Mouse (Mus musculus): ENCODE data around the gene Ripor3. TPM values are rescaled to one million over a fixed set of nuclear protein-coding genes. Genes with fewer than 3 reads are reported as not detected.

Gene Ripor3
- polyA plus RNA-seq, 1 experiment from 2014 or later, result 1.1 TPM

DNA sequence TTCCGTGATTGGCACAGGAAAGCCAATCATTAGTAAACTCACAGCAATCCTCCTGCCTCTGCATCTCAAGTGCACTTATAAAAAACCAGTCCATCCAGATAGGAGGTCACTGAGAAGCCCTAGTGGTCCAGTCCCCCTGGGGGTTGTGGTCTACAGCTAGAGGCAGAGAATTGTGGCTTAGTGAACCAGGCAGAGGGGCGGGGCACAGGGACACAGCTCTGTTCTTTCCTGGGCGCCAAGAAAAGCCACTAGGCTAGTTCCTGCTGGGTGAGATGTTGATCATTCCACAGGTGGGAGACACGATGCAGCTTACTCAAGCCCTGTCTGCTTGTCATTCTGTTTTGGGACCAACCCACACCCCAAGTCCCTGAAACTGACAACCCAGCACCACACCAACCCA lies 8.2 kb downstream of the Ripor3 start:
- 0 out of 2 replicates have a peak, but pooled peaks cover 3% of the 10 kb centered on the region for H3K27me3 ChIP-seq
- H3K4me3 ChIP-seq, result no peak overlapping the region
- WGBS, result 52% methylated on average over 4 of the region's 4 CpGs
- H3K4me1 ChIP-seq, result 0 out of 2 replicates have a peak, but pooled peaks cover 21% of the 10 kb centered on the region
- H3K27ac ChIP-seq, result no peak overlapping the region
- H3K36me3 ChIP-seq, result no peaks in the 10 kb centered on the region
- ATAC-seq (ENCODE audit: low FRiP score), result no peak
- no peak overlapping the region for H3K4me2 ChIP-seq (replicated peaks)
- H3K9me3 ChIP-seq (replicated peaks), result peaks cover 8% of the 10 kb centered on the region; the same call in 1 of the 2 replicates
- no peak overlapping the region for H3K9ac ChIP-seq

DNA sequence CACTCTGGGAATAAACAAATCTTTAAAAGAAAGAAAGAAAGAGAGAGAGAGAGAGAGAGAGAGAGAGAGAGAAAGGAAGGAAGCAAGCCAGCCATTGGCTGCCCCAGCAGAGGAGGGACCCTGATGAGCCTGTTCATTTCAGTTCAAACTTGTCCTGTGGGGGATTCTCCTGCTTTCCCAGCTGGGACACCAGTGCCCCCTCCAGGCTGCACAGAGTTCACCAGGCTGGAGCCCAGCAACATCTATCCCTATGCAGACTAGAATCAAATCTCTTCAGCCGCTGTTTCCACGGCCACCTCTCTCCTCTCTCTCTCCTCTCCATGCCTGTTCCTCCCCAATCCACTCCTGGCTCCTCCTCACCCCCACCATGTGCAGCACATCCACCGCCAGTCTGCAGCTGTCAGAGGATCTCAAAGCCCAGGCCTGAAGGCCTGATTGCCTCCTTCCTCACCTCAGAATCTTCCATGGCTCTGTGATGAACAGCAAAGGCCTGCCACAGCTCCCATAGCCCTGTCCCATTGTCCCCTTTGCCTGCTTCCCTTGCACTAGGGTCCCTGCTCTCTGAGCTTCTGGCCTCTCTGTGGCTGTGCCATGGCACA lies 11.2 kb downstream of the Ripor3 start:
- Histone ChIP-seq H3K4me3 (no peak overlapping the region), H3K27ac (no peak overlapping the region), H3K36me3 (no peaks in the 10 kb centered on the region), H3K4me1 (0 out of 2 replicates have a peak, but pooled peaks cover 17% of the 10 kb centered on the region), H3K9ac (no peak overlapping the region), H3K4me2 (replicated peaks) (no peak overlapping the region), H3K27me3 (0 out of 2 replicates have a peak, but pooled peaks cover 3% of the 10 kb centered on the region), H3K9me3 (replicated peaks) (peaks cover 8% of the 10 kb centered on the region; the same call in 1 of the 2 replicates)
- ATAC-seq (ENCODE audit: low FRiP score), result no peak
- WGBS, result 70% methylated on average over 3 of the region's 3 CpGs

DNA sequence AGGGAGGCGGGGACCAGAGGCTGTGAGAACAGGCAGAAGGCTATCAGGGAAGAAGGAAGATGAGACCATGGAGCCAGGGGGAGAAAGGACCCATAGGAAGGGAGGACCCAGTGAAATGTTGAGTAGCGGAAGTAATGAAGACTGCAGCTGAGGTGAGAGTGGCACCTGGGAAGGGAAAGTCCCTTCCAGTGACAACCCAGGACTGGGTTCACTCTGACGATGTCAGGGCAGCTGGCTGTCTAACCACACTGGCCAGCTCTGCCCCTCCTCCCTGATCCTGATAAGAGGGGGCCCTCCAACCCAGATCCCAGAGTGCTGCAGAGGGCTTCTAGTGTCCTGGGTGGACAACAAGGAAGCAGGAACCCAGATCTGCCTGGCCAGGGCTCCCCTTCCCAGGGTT lies 12.9 kb downstream of the Ripor3 start:
- 77% methylated on average over 3 of the region's 3 CpGs for WGBS
- peaks cover 8% of the 10 kb centered on the region; the same call in 1 of the 2 replicates for H3K9me3 ChIP-seq (replicated peaks)
- no peak for ATAC-seq (ENCODE audit: low FRiP score)

DNA sequence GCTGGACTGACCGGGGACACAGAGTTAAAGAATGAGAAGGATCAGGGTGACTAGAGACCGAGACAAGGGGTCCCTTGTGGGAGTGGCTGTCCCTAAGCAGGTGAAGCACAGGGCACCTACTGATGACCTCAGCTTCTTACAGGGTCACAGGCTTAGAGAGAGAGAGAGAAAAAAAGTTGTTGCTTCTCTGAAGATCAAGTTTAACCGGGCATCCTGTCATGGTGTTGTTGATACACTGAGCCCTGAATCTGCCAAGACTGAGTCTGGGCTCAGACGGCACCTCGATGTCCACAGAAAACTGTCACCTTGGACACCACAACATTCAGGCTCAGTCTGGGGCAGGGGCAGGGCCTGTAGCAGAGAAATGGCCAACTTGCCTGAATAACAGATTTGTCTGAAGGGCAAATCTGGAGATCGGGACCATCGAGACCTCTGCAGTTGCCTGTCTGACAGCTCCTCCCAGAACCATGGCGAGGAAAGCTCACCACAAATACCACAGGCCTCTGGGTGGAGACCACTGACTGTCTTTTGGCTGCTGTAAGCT lies 13.7 kb downstream of the Ripor3 start:
- H3K36me3 ChIP-seq, result no peaks in the 10 kb centered on the region
- H3K27me3 ChIP-seq, result 0 out of 2 replicates have a peak, but pooled peaks cover 3% of the 10 kb centered on the region
- no peak overlapping the region for H3K4me3 ChIP-seq
- no peak overlapping the region for H3K27ac ChIP-seq
- no peak overlapping the region for H3K4me2 ChIP-seq (replicated peaks)
- 62% methylated on average over 8 of the region's 8 CpGs for WGBS
- no peaks in the 10 kb centered on the region for H3K4me1 ChIP-seq
- H3K9ac ChIP-seq, result no peak overlapping the region
- H3K9me3 ChIP-seq (replicated peaks), result peaks cover 8% of the 10 kb centered on the region; the same call in 1 of the 2 replicates
- ATAC-seq (ENCODE audit: low FRiP score), result no peak

More for the DNA sequence above, 12.9 kb downstream of the Ripor3 start:
- Histone ChIP-seq H3K27ac (no peak overlapping the region), H3K9ac (no peak overlapping the region), H3K36me3 (no peaks in the 10 kb centered on the region), H3K4me3 (no peak overlapping the region), H3K27me3 (0 out of 2 replicates have a peak, but pooled peaks cover 3% of the 10 kb centered on the region), H3K4me2 (replicated peaks) (no peak overlapping the region), H3K4me1 (0 out of 2 replicates have a peak, but pooled peaks cover 5% of the 10 kb centered on the region)

DNA sequence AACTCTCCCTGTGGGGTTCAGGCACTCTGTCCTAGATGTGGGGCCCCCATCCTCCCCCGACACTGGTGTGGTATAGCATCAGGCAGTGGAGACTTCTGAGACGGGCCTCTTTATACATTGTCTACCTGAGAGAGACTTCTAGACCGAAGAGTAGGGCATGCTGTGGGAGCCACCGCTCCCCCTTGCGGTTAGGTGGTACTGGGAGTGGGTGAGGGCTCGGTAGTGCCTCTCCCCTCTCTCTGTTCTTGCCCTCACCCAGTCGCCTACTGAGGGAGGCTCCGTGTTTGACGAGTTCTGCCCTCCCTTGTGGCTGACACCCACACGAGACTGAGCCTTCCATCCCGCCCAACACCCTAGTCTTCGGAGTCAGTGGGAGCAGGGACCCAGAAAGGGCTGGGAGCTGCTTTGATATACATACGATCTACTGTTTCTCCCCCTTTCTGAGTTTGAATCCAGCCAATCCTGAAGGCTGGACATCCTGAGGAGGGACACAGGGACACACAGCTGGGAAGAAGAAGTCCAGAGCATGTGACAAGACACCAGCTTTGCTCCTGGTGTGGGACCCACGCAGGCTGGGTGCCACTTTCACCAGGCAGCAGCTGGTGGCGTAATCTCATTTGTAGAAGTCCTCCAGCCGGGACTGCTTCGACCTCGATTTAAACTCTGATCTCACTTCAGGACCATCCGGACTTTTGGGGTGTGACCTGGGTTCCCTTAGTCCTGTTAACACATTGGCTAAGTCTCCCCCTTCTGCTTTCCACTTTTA lies 14.4 kb downstream of the Ripor3 start:
- no peak overlapping the region for H3K9ac ChIP-seq

GRCm38 (mm10) chr2:167993260-167993659 lies 17.2 kb downstream of the Ripor3 start:
- Histone ChIP-seq H3K27ac (no peak overlapping the region), H3K36me3 (no peaks in the 10 kb centered on the region), H3K4me3 (no peak overlapping the region), H3K27me3 (0 out of 2 replicates have a peak, but pooled peaks cover 3% of the 10 kb centered on the region), H3K9ac (no peak overlapping the region), H3K4me2 (replicated peaks) (no peak overlapping the region), H3K9me3 (replicated peaks) (no peaks in the 10 kb centered on the region), H3K4me1 (peaks cover 5% of the 10 kb centered on the region; the same call in 1 of the 2 replicates)
- 66% methylated on average over 13 of the region's 13 CpGs for WGBS
- ATAC-seq (ENCODE audit: low FRiP score), result no peak

More for the DNA sequence above, 14.4 kb downstream of the Ripor3 start:
- 63% methylated on average over 19 of the region's 19 CpGs for WGBS
- H3K4me2 ChIP-seq (replicated peaks), result no peak overlapping the region
- no peaks in the 10 kb centered on the region for H3K4me1 ChIP-seq
- peaks cover 8% of the 10 kb centered on the region; the same call in 1 of the 2 replicates for H3K9me3 ChIP-seq (replicated peaks)
- no peak overlapping the region for H3K27ac ChIP-seq
- H3K4me3 ChIP-seq, result no peak overlapping the region
- no peaks in the 10 kb centered on the region for H3K36me3 ChIP-seq
- 0 out of 2 replicates have a peak, but pooled peaks cover 3% of the 10 kb centered on the region for H3K27me3 ChIP-seq
- ATAC-seq (ENCODE audit: low FRiP score), result no peak

DNA sequence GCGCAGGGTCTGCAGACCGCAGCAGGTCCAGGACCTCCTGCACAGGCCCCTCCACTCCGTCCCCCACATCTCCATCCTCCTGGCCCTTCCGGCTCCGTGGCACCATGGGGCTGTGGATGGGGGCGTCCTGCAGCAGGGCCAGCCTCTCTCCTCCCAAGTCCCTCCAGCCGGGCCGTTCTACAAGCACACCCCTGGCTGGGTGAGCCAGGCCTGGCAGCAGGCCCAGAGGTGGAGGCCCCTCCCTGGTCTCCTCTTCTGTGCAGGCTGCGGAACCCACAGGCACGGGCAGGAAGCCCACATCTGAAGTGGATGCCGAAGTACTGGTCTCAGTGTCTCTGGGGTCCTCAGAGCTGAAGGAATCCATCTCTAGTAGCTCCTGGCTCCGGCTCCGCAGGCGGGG lies 21.1 kb downstream of the Ripor3 start:
- ATAC-seq (ENCODE audit: low FRiP score), result no peak
- Histone ChIP-seq H3K27me3 (no peaks in the 10 kb centered on the region), H3K36me3 (no peaks in the 10 kb centered on the region), H3K4me3 (no peak overlapping the region), H3K4me1 (peaks cover 5% of the 10 kb centered on the region; the same call in 1 of the 2 replicates), H3K9me3 (replicated peaks) (no peaks in the 10 kb centered on the region), H3K9ac (no peak overlapping the region; the same call in 1 of the 2 replicates), H3K27ac (no peak overlapping the region), H3K4me2 (replicated peaks) (no peak overlapping the region)
- 71% methylated on average over 14 of the region's 14 CpGs for WGBS

- Histone ChIP-seq H3K4me3 (no peak overlapping the region), H3K27me3 (no peaks in the 10 kb centered on the region), H3K9ac (no peak overlapping the region), H3K36me3 (no peaks in the 10 kb centered on the region), H3K4me1 (peaks cover 5% of the 10 kb centered on the region; the same call in 1 of the 2 replicates), H3K4me2 (replicated peaks) (no peak overlapping the region), H3K9me3 (replicated peaks) (no peaks in the 10 kb centered on the region), H3K27ac (no peak overlapping the region)
- no peak for ATAC-seq (ENCODE audit: low FRiP score)
- WGBS, result 67% methylated on average over 12 of the region's 12 CpGs
These were observed 22.8 kb downstream of the Ripor3 start for GRCm38 (mm10) chr2:167987640-167988039.

GRCm38 (mm10) chr2:167986762-167987161 lies 23.7 kb downstream of the Ripor3 start:
- Histone ChIP-seq H3K4me3 (no peak overlapping the region), H3K4me2 (replicated peaks) (no peak overlapping the region), H3K27me3 (no peaks in the 10 kb centered on the region), H3K27ac (no peak overlapping the region), H3K4me1 (peaks cover 5% of the 10 kb centered on the region; the same call in 1 of the 2 replicates), H3K36me3 (no peaks in the 10 kb centered on the region), H3K9me3 (replicated peaks) (no peaks in the 10 kb centered on the region), H3K9ac (no peak overlapping the region)
- ATAC-seq (ENCODE audit: low FRiP score), result no peak
- 26% methylated on average over 7 of the region's 7 CpGs for WGBS

DNA sequence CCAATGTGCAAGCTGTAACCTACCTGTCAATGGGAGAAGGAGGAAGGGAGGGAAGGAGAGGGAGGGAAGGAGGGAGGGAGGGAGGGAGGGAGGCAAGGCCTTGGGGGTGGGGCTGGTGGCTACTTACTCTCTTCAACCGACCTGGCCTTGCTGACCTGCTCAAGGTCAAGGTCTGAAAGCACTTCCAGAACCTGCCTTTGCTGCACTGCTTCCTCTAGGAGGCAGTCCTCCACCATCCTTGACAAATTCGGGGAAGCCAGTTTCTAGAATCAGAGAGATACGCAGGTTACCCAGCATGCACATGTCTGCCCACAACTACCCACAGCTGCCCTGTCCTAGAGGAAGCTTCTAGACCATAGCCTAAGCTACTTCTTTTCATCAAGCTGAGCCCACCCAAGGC lies 25.5 kb downstream of the Ripor3 start:
- no peak for ATAC-seq (ENCODE audit: low FRiP score)
- no peak overlapping the region for H3K4me3 ChIP-seq
- H3K27ac ChIP-seq, result no peak overlapping the region
- no peaks in the 10 kb centered on the region for H3K36me3 ChIP-seq
- no peaks in the 10 kb centered on the region for H3K27me3 ChIP-seq
- H3K4me2 ChIP-seq (replicated peaks), result no peak overlapping the region
- H3K4me1 ChIP-seq, result peaks cover 5% of the 10 kb centered on the region; the same call in 1 of the 2 replicates
- no peak overlapping the region for H3K9ac ChIP-seq
- WGBS, result 53% methylated on average over 3 of the region's 3 CpGs
- H3K9me3 ChIP-seq (replicated peaks), result no peaks in the 10 kb centered on the region

- H3K9ac ChIP-seq, result no peak overlapping the region
- H3K9me3 ChIP-seq (replicated peaks), result no peaks in the 10 kb centered on the region
- H3K27me3 ChIP-seq, result no peaks in the 10 kb centered on the region
- H3K27ac ChIP-seq, result no peak overlapping the region
- H3K36me3 ChIP-seq, result peaks cover 4% of the 10 kb centered on the region; the same call in 1 of the 2 replicates
- ATAC-seq (ENCODE audit: low FRiP score), result no peak
- 75% methylated on average over 5 of the region's 5 CpGs for whole genome bisulfite sequencing
- no peak overlapping the region for H3K4me3 ChIP-seq
- peaks cover 4% of the 10 kb centered on the region; the same call in 1 of the 2 replicates for H3K4me1 ChIP-seq
- H3K4me2 ChIP-seq (replicated peaks), result no peak overlapping the region
These were observed 26.0 kb downstream of the Ripor3 start for GRCm38 (mm10) chr2:167984371-167984770.

GRCm38 (mm10) chr2:167982646-167983045 lies 27.8 kb downstream of the Ripor3 start:
- Histone ChIP-seq H3K27me3 (no peaks in the 10 kb centered on the region), H3K4me3 (no peak overlapping the region)

More at GRCm38 (mm10) chr2:167982646-167983045, 27.8 kb downstream of the Ripor3 start:
- Histone ChIP-seq H3K4me2 (replicated peaks) (no peak overlapping the region), H3K4me1 (no peaks in the 10 kb centered on the region), H3K9me3 (replicated peaks) (no peaks in the 10 kb centered on the region), H3K36me3 (peaks cover 20% of the 10 kb centered on the region), H3K9ac (no peak overlapping the region), H3K27ac (no peak overlapping the region)
- ATAC-seq (ENCODE audit: low FRiP score), result no peak
- 59% methylated on average over 9 of the region's 9 CpGs for WGBS
